Mouse (Mus musculus) heart, embryonic 14.5 days (tissue): ENCODE measurements around the gene Lgi4. TPM values are rescaled to one million over a fixed set of nuclear protein-coding genes. Genes with fewer than 3 reads are reported as not detected.

Experiments used
- ATAC-seq: fragments of 200-750 bp; cut with Nextera tagmentation; 2 replicates; pipeline ENCODE4 v1.8.0; 2017; ENCODE audit warnings: low read depth, moderate TSS enrichment; ENCODE audit not compliant: insufficient number of reproducible peaks, insufficient read depth, low FRiP score
- H3K27ac ChIP-seq, 2 experiments: fragments of 200-500 bp in 1 of 2; fragments of 300-500 bp in 1 of 2; sonication (generic) in 1 of 2; replicated peaks in 1 of 2; 2 replicates each; pipeline ENCODE4 v1.5.1; 2012 to 2014; ENCODE audit warnings: low read depth in 2 of 2, low read length in 2 of 2, control low read depth in 1 of 2, mild to moderate bottlenecking in 1 of 2, mixed read lengths in 1 of 2; ENCODE audit not compliant: control insufficient read depth in 1 of 2, insufficient read depth in 1 of 2
- H3K27me3 ChIP-seq: fragments of 300-500 bp; sonication (generic); 2 replicates; pipeline ENCODE4 v1.6.1; 2014; ENCODE audit warnings: mild to moderate bottlenecking, low read length, control low read depth; ENCODE audit not compliant: control insufficient read depth, insufficient read depth
- H3K36me3 ChIP-seq: fragments of 300-500 bp; sonication (generic); 2 replicates; pipeline ENCODE4 v1.6.1; 2014; ENCODE audit warnings: mild to moderate bottlenecking, control low read depth, low read length, mixed read lengths; ENCODE audit not compliant: control insufficient read depth, insufficient read depth
- H3K4me1 ChIP-seq, 2 experiments: fragments of 200-500 bp in 1 of 2; fragments of 300-500 bp in 1 of 2; sonication (generic) in 1 of 2; 2 replicates each; pipeline ENCODE4 v1.6.1; 2012 to 2014; ENCODE audit warnings: low read length in 2 of 2, control low read depth in 1 of 2, mixed read lengths in 1 of 2; ENCODE audit not compliant: control insufficient read depth in 2 of 2, insufficient read depth in 2 of 2
- H3K4me2 ChIP-seq: fragments of 300-500 bp; sonication (generic); 2 replicates; pipeline ENCODE4 v1.6.1; 2014; ENCODE audit warnings: mild to moderate bottlenecking, low read length
- H3K4me3 ChIP-seq, 2 experiments: fragments of 200-500 bp in 1 of 2; fragments of 300-500 bp in 1 of 2; sonication (generic) in 1 of 2; 2 replicates each; pipeline ENCODE4 v1.5.1; 2012 to 2014; ENCODE audit warnings: low read length in 2 of 2, mild to moderate bottlenecking in 2 of 2, control low read depth in 1 of 2, low read depth in 1 of 2, moderate library complexity in 1 of 2; ENCODE audit not compliant: control insufficient read depth in 1 of 2, insufficient read depth in 1 of 2
- H3K9ac ChIP-seq: fragments of 300-500 bp; sonication (generic); 2 replicates; pipeline ENCODE4 v1.6.1; 2014; ENCODE audit warnings: mild to moderate bottlenecking, low read length
- H3K9me3 ChIP-seq: fragments of 300-500 bp; sonication (generic); 2 replicates; pipeline ENCODE4 v1.6.1; 2016; ENCODE audit warnings: low read length, control low read depth; ENCODE audit not compliant: control insufficient read depth
- WGBS: fragments of 180-500 bp; shearing (Covaris S2); extraction: QIAGEN DNeasy Blood & Tissue Kit; methylation state at CpG from one replicate; pipeline ENCODE4 v1.1.7; 2014; 5-methylcytosine and 5-hydroxymethylcytosine counted together
- polyA plus RNA-seq: library from polyadenylated mRNA; unstranded; fragments of >200 nt; fragmentation: Nextera tagmentation; extraction: Ambion mirVana; gene quantifications from 2 replicates; pipeline ENCODE4 v1.2.1, GENCODE M21; 2014

The Lgi4 gene
- polyA plus RNA-seq, 1 experiment from 2014 or later, result not detected

DNA sequence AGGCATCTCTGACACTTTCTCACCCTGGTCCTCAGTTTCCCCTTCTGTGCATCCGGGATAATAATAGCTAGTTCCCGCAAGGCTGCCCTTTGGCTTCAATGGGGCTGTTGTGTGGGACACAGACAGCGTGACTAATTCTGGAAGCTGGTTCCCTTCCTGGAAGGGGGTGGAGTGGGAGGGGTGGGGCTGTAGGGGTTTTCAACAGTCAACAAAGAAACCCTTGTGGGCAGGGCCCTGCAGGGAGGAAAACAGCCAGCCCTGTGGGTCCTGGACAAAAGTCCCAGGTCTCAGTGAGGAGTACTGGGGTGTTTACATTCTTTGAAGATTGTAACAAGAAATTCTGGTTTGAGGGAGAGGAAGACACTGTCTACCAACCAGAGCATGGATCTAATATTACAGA lies 26.0 kb downstream of the Lgi4 start:
- H3K36me3 ChIP-seq, result no peaks in the 10 kb centered on the region
- no peak for ATAC-seq

DNA sequence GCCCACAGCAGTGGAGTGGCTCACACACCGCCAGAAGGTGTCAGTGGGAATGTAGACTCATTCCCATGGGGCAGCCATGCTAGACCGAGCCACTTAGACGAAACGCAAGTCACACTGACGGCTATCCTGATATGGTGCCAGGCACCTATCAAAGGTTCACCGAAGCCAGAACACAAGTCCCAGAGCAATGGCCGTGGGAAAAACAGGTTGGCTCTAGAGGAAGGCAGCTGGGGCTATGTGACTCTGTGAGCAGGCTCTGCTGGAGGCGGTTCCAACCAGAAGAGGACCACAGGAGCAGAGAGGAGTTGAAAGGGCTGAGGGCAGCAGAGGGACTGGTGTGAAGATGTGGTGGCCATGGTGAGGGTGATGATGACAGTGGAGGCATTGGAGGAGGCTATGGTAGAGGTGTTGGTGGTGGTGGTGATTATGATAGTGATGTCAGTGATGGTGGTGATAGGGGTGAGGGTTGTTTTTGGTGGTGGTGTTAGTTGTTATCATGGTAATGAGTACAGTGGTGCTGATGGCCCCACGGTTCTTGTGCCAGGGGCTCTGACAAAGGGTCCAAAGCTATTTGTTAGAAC lies 27.1 kb downstream of the Lgi4 start:
- H3K27me3 ChIP-seq, result no peaks in the 10 kb centered on the region
- H3K27ac ChIP-seq, result no peak overlapping the region
- WGBS, result 83% methylated on average over 9 of the region's 9 CpGs
- H3K9me3 ChIP-seq, result no peaks in the 10 kb centered on the region
- H3K4me1 ChIP-seq, result peaks cover 0 to 4% of the 10 kb centered on the region in 2 experiments; a peak in 1 of 4 replicates
- H3K4me3 ChIP-seq, result no peak overlapping the region
- no peak overlapping the region for H3K4me2 ChIP-seq
- ATAC-seq, result no peak
- H3K36me3 ChIP-seq, result no peaks in the 10 kb centered on the region
- H3K9ac ChIP-seq, result no peak overlapping the region

More for the DNA sequence above, 26.0 kb downstream of the Lgi4 start:
- Histone ChIP-seq H3K4me1 (peaks cover 0 to 4% of the 10 kb centered on the region in 2 experiments; a peak in 1 of 4 replicates), H3K27ac (no peak overlapping the region), H3K4me2 (no peak overlapping the region), H3K4me3 (no peak overlapping the region), H3K9me3 (no peaks in the 10 kb centered on the region), H3K9ac (no peak overlapping the region), H3K27me3 (no peaks in the 10 kb centered on the region)
- WGBS, result 46% methylated on average over 3 of the region's 3 CpGs

DNA sequence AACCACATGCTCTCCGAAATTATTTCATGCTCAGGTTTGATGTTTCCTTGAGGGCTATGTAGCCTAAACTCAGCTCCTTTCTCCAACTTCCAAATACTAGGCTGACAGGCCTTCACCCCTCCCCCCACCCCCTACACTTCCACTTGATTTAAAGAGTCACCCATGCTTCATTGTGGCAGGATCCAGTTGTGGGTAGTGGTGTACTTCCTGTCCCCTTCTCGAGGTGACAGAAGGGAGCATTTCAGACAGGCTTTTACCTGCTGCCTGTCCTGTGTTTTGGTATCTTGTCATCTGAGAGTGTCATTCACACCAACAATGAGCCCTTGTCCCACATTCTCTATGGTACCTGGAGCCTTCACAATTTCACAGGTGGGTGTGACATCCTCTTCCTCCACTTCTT lies 28.1 kb downstream of the Lgi4 start:
- Histone ChIP-seq H3K36me3 (no peaks in the 10 kb centered on the region), H3K9me3 (no peaks in the 10 kb centered on the region), H3K4me3 (no peak overlapping the region), H3K27ac (no peak overlapping the region), H3K9ac (no peak overlapping the region), H3K4me2 (no peak overlapping the region), H3K27me3 (no peaks in the 10 kb centered on the region), H3K4me1 (peaks cover 0 to 4% of the 10 kb centered on the region in 2 experiments; a peak in 1 of 4 replicates)
- WGBS, result 51% methylated on average over 2 of the region's 2 CpGs
- ATAC-seq, result no peak

DNA sequence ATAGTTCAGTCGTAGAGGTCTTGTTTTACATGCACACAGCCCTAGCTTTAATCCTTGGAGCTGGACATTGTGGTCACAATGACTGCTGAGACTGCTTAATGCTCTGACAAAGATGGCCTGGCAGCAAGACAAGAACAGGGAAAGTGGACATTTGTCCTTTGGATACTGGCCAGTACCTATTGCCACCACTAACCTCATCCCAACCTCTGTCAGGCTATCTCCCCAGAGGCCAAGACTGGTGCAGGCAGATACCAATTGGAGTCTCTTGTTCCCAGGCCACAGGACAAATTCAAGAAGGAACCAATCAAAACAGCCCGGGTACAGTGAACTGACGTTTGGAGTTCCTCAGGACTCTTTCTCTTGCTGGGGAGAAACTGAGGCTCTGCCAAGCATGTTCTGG lies 29.1 kb downstream of the Lgi4 start:
- Histone ChIP-seq H3K27ac (no peak overlapping the region), H3K27me3 (no peaks in the 10 kb centered on the region), H3K4me2 (no peak overlapping the region), H3K4me3 (no peak overlapping the region), H3K4me1 (peaks cover 0 to 4% of the 10 kb centered on the region in 2 experiments; a peak in 1 of 4 replicates), H3K9ac (no peak overlapping the region), H3K36me3 (no peaks in the 10 kb centered on the region), H3K9me3 (no peaks in the 10 kb centered on the region)
- 61% methylated on average over 3 of the region's 3 CpGs for WGBS
- no peak for ATAC-seq

DNA sequence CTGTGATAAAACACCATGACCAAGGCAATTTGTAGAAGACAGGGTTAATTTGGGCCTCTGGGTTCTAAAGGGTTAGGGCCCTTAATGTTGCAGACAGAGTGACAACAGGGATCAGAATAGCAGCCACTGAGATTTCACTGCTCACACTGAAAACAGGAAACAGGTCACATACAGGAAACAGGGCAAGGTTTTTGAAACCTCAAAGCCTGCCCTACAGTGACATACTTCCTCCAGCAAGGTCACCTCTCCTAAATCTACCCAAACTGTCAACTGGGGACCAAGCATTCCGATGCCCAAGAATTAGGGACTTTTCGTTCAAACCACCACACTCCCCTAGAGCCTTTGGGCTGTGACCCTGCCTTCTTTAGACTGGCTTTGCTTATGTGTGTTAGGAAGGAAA lies 30.6 kb downstream of the Lgi4 start:
- no peak overlapping the region for H3K27ac ChIP-seq

DNA sequence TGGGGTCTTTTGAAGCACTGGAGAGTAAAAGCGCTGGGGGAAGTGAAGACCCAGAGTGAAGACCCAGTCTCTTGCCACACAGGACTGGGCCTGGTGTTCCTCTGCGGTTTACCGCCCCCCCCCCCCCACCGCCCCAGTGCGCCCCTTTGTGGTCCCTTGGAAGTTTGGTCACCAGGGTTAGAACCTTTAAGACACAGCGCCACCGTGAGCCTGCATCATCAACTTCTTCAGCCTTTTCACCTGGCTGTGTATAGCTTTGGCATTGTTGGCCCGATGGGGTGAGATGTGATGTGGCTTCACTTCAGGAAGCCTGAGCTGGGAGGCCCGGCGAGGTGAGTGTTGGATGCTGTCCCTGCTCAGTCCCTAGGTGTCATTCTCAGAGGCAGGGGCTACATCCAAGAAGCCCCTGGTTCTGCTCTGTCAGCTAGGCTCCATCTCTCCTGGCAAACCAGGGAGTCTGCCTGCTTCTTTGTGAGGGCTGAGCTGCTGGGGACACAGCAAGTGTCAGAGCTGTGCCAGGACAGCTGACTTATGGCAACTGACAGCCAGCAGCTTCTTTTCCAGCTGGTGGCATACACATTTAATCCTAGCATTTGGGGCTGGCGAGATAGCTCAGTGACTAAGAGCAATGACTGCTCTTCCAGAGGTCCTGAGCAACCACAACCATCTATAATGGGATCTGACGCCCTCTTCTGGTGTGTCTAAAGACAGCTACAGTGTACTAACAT lies 35.8 kb downstream of the Lgi4 start:
- Histone ChIP-seq H3K36me3 (no peaks in the 10 kb centered on the region), H3K27me3 (no peaks in the 10 kb centered on the region), H3K4me3 (no peak overlapping the region), H3K4me2 (no peak overlapping the region), H3K27ac (no peak overlapping the region), H3K9ac (no peak overlapping the region), H3K4me1 (no peaks in the 10 kb centered on the region), H3K9me3 (no peaks in the 10 kb centered on the region)
- no peak for ATAC-seq
- WGBS, result 22% methylated on average over 11 of the region's 12 CpGs

More for the DNA sequence above, 30.6 kb downstream of the Lgi4 start:
- Histone ChIP-seq H3K4me1 (peaks cover 0 to 4% of the 10 kb centered on the region in 2 experiments; a peak in 1 of 4 replicates), H3K4me3 (no peak overlapping the region), H3K36me3 (no peaks in the 10 kb centered on the region), H3K9me3 (no peaks in the 10 kb centered on the region), H3K4me2 (no peak overlapping the region), H3K9ac (no peak overlapping the region), H3K27me3 (no peaks in the 10 kb centered on the region)
- no peak for ATAC-seq
- WGBS, result 81% methylated on average over 2 of the region's 2 CpGs

DNA sequence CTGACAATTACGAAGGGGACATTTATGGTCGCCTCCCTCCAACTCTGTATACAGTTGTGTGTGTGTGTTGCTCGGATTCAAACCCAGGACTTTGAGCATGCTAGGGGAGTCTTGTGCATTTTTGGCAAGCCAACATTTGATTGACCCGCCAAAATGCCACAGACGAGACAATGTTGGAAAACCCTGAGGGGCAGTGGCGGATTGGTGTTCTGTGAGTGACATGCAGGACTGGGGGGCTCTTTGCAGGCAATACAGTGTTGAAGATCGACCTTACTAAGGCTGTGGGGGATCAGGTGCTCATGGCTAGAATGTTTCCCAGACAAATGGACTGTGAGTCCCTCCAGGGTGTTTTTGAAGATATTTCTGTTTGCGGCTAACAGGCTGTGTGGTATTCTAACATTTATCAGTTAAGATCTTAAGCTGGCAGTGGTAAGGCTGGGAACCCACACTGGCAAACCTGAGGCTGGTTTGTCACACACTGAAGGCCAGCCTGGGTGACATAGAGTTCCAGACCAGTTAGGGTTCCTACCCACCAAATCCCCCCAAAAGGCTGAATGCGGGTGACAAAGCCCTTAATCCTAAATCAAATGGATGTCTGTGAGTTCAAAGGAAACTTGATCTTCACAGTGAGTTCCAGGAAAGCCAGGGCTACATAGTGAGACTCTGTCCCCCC lies 37.9 kb downstream of the Lgi4 start:
- WGBS, result 71% methylated on average over 9 of the region's 9 CpGs
- no peak overlapping the region; the same call in 1 of the 2 replicates for H3K9ac ChIP-seq
- H3K4me2 ChIP-seq, result no peak overlapping the region
- no peaks in the 10 kb centered on the region for H3K9me3 ChIP-seq
- H3K27ac ChIP-seq, result no peak overlapping the region
- 0 out of 2 replicates have a peak, but pooled peaks cover 2% of the 10 kb centered on the region for H3K27me3 ChIP-seq
- no peak overlapping the region for H3K4me3 ChIP-seq
- H3K4me1 ChIP-seq, result no peaks in the 10 kb centered on the region
- H3K36me3 ChIP-seq, result no peaks in the 10 kb centered on the region
- ATAC-seq, result no peak
